Mouse (Mus musculus) CD4-positive, CD25-positive, alpha-beta regulatory T cell, adult 2 months (primary cell): ENCODE data around the gene Reps1.

ENCODE experiments used
- DNase-seq: peaks from one replicate; pipeline ENCODE4 v3.0.0-alpha.2; 2012; ENCODE audit warnings: low read depth, low spot score

Gene Reps1

DNA sequence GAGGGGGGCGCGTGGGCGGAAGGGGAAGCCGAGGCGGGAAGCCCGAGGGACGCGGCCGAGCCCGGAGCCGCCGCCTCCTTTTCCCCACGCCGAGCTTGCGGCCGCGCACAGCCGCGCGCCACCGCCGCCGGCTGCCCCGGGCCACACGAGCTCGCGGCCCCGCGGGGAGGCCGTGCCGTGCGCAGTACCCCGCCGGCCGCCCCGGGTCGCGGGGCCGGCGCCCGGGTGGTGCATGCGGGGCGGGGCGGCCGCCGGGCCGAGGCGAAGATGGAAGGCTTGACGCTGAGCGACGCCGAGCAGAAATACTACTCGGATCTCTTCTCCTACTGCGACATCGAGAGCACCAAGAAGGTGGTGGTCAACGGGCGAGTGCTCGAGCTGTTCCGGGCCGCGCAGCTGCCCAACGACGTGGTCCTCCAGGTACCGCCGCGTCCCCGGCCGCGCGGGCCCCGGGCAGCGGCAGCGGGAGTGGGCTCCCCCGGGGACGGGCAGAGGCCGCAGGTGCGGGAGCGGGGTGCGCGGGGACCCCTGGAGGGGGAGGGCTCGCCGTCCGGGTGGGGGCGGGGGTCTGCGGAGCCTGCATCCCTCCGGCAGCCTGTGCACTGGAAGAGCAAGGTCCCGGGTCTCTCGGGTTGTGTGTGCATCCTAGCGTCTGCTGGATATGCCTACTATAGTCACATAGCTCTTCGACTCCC lies at the start of gene Reps1:
Reps1 (plus strand) TSS at position 166 of the 695 bp plus-strand sequence.
- peak; percentile 44 for DNase-seq

DNA sequence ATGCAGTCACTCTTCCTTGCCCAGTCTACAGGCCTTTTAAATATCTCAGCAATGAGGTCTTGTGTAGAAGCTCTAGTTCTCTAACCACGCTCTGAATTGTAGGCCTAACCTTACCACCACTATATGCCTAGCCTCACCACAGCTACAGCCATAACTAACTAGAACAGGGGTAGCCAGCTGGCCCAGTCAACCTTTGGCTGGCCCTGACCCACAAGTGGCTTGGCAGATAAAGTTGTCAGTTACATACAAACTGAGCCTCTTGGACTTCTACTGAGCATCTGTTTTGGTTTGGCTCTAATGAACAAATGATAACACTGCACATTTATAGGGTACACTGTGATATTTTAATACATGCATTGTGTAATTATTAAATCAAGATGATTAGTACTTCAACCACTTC lies 48.9 kb upstream of the Reps1 start:
- DNase-seq = no peak

GRCm38 (mm10) chr10:18007243-18007642 lies 48.4 kb upstream of the Reps1 start:
- DNase-seq = no peak

- peak; percentile 27 for DNase-seq
Measured at GRCm38 (mm10) chr10:18008118-18008517, 47.5 kb upstream of the Reps1 start.

DNA sequence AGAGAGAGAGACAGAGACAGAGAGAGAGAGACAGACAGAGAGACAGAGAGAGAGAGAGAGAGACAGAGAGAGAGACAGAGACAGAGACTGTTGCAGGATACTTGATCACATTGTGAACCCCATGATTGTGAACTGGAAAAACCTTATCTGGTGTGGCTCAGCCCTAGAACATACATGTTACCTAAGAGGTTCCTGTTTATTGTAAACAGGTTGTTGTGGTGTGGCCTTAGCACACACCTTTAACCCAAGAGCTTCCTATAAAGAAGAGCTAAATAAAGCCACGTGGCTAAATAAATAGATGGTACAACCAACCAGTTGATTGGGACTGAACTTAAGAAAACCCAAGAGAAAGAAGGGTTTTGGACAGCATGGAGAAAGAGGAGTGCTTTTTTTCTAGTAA lies 45.9 kb upstream of the Reps1 start:
- no peak for DNase-seq

DNA sequence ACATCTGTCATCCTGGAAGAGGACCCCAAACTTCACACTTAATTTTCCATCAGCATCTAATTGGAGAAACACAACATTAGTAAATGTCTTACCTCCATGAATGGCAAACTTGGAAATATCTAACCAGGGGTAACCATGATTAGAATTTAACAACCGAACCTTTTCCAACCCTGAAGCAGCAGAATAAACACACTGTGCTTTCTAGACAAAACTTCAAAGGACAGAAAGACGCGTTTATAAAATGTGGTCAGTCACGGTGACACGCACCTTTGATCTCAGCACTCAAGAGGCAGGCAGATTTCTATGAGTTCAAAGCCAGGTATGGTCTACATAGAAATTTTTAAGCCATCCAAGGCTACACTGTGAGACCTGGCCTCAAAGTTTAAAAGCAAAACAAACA lies 43.9 kb upstream of the Reps1 start:
- no peak for DNase-seq

GRCm38 (mm10) chr10:18020443-18020842 lies 35.2 kb upstream of the Reps1 start:
- DNase-seq = no peak

DNA sequence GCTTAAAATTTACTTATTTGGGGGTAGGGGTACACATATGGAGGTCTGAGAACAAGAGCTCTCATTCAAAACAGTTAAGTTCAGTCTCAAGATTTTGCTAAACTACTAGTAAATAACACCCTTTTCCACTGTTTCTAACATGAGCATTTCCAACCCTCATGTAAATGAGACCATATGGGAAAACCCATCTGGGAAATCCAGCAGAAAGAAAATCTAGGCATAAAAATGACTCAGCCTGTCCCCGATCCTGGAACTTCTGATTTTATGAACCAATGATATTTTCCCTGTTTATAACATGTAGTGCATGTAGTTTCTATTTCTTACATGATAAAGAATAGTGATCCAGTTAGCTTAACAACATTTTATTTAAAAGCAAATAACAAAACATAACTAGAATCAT lies 34.8 kb upstream of the Reps1 start:
- DNase-seq = no peak

- no peak for DNase-seq
Measured at GRCm38 (mm10) chr10:18021576-18022311, 33.9 kb upstream of the Reps1 start.

DNA sequence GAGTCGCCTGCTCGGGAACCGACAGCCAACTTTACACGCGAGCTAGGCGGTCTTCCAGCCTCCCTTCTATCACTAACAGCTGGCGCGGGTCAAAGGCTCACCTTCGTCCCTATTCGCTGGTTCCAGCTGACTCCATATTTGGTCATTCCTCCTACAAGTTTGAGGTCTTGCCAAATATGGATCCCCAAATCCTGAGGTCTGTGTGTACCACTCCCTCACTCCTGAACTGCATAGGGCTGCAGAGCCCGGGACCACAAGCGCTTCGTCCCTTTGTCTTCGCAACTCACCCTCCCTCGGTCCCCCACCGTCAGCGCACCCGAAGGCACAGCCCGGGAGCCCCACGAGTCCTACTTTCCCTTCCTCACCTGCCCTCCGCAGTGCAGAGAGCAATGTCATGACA lies 33.3 kb upstream of the Reps1 start:
- DNase-seq = peak; percentile 79

- DNase-seq = peak; percentile 90
Measured at GRCm38 (mm10) chr10:18022741-18023347, 32.8 kb upstream of the Reps1 start, which contains the start of gene Abracl. Gene Abracl, minus strand, starts transcription at chr10:18023288.

DNA sequence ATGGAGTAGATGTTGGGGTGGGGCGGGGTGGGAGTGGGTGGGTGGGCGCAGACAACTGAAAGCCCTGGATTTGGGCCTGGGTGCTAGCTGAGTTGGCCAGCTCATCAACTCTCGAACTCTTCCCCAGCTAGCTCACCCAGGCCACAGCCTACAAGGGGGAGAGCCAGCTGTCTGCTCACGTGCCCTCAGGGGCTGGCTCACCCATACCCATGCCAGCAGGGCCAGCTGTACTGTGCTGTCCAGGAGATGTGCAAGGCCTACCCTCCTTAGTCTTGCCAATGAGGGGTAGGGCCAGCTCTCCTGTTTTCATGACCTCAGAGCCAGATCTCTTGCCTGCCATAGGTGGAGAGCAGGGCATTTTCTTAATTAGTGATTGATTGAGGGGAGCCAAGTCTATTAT lies 21.3 kb upstream of the Reps1 start:
- no peak for DNase-seq

- DNase-seq = no peak
Measured at GRCm38 (mm10) chr10:18036849-18037248, 18.8 kb upstream of the Reps1 start.

- no peak for DNase-seq
Measured at GRCm38 (mm10) chr10:18046380-18046779, 9.3 kb upstream of the Reps1 start.

DNA sequence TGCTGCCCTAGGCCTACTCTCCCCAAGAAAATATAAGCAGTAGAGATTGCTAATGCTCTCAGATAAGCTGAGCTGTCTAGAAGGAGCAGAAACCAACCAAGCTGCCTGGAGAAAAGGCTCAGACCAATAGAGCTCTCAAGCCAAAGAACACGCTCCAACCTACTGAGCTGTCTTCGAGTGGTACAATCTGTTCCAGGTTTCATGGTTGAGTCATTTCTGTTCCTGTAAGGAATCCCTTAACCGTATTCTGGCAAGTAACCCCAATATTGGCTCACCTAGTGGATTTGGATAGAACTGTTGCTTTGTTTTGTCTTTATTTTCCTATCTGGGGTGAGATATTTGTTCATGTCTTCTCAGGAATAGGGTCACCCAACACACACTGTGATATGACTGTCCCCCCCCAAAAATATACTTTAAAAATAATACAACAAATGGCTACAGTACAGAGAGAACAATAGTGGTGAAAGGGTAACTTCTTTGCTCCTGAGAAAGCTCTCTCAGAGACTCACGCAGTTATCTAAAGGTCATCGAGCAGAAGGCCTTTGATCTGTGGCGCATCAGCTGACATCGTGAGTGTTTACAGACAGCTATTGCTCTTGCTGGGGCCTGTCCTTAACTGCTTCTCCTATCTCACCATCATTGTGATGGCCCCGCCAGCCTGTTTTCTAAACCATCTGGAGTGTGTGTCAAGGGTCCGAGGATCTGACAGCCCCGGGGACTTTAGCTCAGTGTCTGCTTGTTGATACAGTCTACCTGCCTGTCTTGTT lies 8.1 kb upstream of the Reps1 start:
- peak; percentile 81 for DNase-seq

DNA sequence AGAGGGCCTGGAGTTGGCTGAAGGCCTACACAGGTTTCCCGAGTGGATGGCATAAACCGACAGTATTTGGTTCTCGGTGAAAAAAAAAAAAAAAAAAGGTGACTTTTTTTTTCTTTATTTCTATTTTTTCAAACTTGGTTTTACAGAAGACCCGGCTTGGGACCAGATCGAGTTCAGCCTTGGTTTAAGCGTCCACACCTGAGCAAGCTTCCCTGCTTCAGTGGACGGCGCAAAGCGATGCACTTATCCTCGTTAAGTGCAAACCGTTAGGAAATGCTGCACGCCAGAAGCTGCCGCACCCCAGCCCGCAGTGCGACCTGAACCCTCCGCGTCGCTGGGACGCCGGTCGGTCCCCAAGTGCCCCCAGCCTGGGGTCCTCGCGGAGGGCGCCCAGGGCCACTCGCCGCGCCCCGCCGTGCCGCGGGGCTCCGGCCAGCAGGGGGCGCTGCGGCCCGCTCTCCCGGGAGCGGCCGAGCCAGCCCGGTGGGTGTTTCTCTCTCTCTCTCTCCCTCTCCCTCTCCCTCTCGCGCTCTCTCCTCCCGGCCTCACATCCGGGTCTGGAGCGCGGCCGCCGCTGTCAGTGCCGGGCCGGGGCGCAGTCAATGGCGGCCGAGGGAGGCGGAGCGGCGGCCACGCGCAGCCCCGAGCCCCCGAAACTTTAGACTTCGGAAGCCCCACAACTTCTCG lies 509 bp upstream of the Reps1 start:
- DNase-seq = peak; percentile 89

GRCm38 (mm10) chr10:18056391-18056745 lies 707 bp downstream of the Reps1 start:
- no peak for DNase-seq

- no peak for DNase-seq
Measured at GRCm38 (mm10) chr10:18058681-18059338, 3.1 kb downstream of the Reps1 start.

GRCm38 (mm10) chr10:18059807-18060206 lies 4.1 kb downstream of the Reps1 start:
- DNase-seq = peak; percentile 54

DNA sequence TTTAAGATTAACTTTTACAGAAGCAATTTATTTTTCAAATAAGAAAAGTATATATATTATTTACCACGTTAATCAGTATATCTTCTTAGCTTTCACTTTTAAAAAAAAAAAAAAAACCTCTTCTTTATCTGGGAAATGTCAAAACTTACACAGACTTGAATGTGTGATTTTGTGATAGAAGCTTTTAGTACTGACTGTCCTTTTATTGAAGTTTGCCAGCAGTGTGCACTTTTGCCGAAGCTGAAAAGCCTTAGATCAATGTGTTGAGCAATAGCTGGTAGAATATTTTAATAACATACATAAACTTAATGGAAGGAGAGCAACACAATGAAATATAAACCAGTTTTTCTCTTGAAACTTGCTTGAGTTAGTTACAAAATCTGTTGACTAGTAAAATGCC lies 5.1 kb downstream of the Reps1 start:
- no peak for DNase-seq

- no peak for DNase-seq
Measured at GRCm38 (mm10) chr10:18061533-18061932, 5.9 kb downstream of the Reps1 start.
